In genomic region chr11:96320688-96321087, GRCm38 (mm10) we compare ENCODE assay signal across 15 mouse cellular contexts. TPM values are rescaled to one million over a fixed set of nuclear protein-coding genes. Genes with fewer than 3 reads are reported as not detected.
DNase-seq lines count a peak whose midpoint lies in the region; ATAC-seq lines count a peak whose summit lies in the region.
"Had no signal": no experiment of that assay in that cellular context is flagged by ENCODE, and none has a peak within 500 bp of the region (broad histone marks: within the 10 kb centered on the region; RNA-seq: fewer than 3 reads in every experiment).

No protein-coding gene starts in this region.

- peaks cover 94% of the 10 kb centered on the region for H3K27me3 ChIP-seq in heart, embryonic 16.5 days (ENCODE audit: control insufficient read depth, insufficient read depth, low read length)
- peaks cover 95% of the 10 kb centered on the region for H3K27me3 ChIP-seq in hindbrain, embryonic 12.5 days
- no peaks in the 10 kb centered on the region for H3K27me3 ChIP-seq in kidney, embryonic 14.5 days (ENCODE audit: control insufficient read depth, insufficient read depth, low read length)
- no peaks in the 10 kb centered on the region for H3K27me3 ChIP-seq in neural tube, embryonic 11.5 days (ENCODE audit: control insufficient read depth, insufficient read depth, low read length)

- no peaks in the 10 kb centered on the region for H3K9me3 ChIP-seq in heart, embryonic 16.5 days (replicated peaks; ENCODE audit: control insufficient read depth, low read length)
- no peaks in the 10 kb centered on the region for H3K9me3 ChIP-seq in hindbrain, embryonic 12.5 days (replicated peaks)
- H3K9me3 ChIP-seq in kidney, embryonic 14.5 days (ENCODE audit: control insufficient read depth, low read length), result no peaks in the 10 kb centered on the region
- H3K9me3 ChIP-seq in neural tube, embryonic 11.5 days (ENCODE audit: control insufficient read depth, low read length), result no peaks in the 10 kb centered on the region
- H3K9me3 ChIP-seq: forebrain, embryonic 15.5 days had no signal

- H3K4me1 ChIP-seq in heart, embryonic 16.5 days (ENCODE audit: control insufficient read depth, insufficient read depth, low read length), result no peaks in the 10 kb centered on the region
- 0 out of 2 replicates have a peak, but pooled peaks cover 7% of the 10 kb centered on the region for H3K4me1 ChIP-seq in hindbrain, embryonic 12.5 days
- H3K4me1 ChIP-seq in kidney, embryonic 14.5 days (ENCODE audit: control insufficient read depth, insufficient read depth, low read length), result peaks cover 66% of the 10 kb centered on the region
- peaks cover 28% of the 10 kb centered on the region for H3K4me1 ChIP-seq in neural tube, embryonic 11.5 days (ENCODE audit: control insufficient read depth, insufficient read depth, low read length)

- 22% methylated on average over 17 of the region's 17 CpGs for WGBS in heart, embryonic 16.5 days
- WGBS in hindbrain, embryonic 12.5 days, result under 1% methylated on average over 17 of the region's 17 CpGs
- WGBS in kidney, embryonic 14.5 days, result 11% methylated on average over 17 of the region's 17 CpGs
- WGBS in neural tube, embryonic 11.5 days, result under 1% methylated on average over 17 of the region's 17 CpGs

- peak overlapping the region; percentile 13; the same call in 1 of the 2 replicates for H3K4me2 ChIP-seq in heart, embryonic 16.5 days (ENCODE audit: low read depth, low read length)
- peak overlapping the region; percentile 62 for H3K4me2 ChIP-seq in hindbrain, embryonic 12.5 days (replicated peaks)
- H3K4me2 ChIP-seq in kidney, embryonic 14.5 days (replicated peaks; ENCODE audit: low read depth, low read length), result peak overlapping the region; percentile 95
- H3K4me2 ChIP-seq in neural tube, embryonic 11.5 days (ENCODE audit: low read depth), result peak overlapping the region; percentile 100
- H3K4me2 ChIP-seq: forebrain, embryonic 15.5 days had no signal

- peak overlapping the region; percentile 5; the same call in 1 of the 2 replicates for H3K4me3 ChIP-seq in heart, embryonic 16.5 days (ENCODE audit: low read length)
- peak overlapping the region; percentile 42 for H3K4me3 ChIP-seq in hindbrain, embryonic 12.5 days
- H3K4me3 ChIP-seq in kidney, embryonic 14.5 days (ENCODE audit: low read length), result peak overlapping the region; percentile 53
- peak overlapping the region; percentile 96 for H3K4me3 ChIP-seq in neural tube, embryonic 11.5 days (ENCODE audit: low read depth, low read length)
- H3K4me3 ChIP-seq: forebrain, embryonic 15.5 days; left cerebral cortex, adult 2 months had no signal

- no peak for ATAC-seq in heart, embryonic 16.5 days (replicated peaks; ENCODE audit: extremely low read depth, insufficient read depth, low FRiP score)
- no peak for ATAC-seq in hindbrain, embryonic 12.5 days (ENCODE audit: low FRiP score)
- ATAC-seq in kidney, embryonic 14.5 days (ENCODE audit: low FRiP score, low TSS enrichment), result no peak
- ATAC-seq in neural tube, embryonic 11.5 days (ENCODE audit: insufficient read depth, low FRiP score, low TSS enrichment), result no peak
- ATAC-seq: forebrain, embryonic 15.5 days had no signal

- H3K36me3 ChIP-seq in heart, embryonic 16.5 days (ENCODE audit: control insufficient read depth, insufficient read depth), result no peaks in the 10 kb centered on the region
- no peaks in the 10 kb centered on the region for H3K36me3 ChIP-seq in hindbrain, embryonic 12.5 days
- H3K36me3 ChIP-seq in kidney, embryonic 14.5 days (ENCODE audit: control insufficient read depth, insufficient read depth, low read length), result peaks cover 15% of the 10 kb centered on the region
- H3K36me3 ChIP-seq in neural tube, embryonic 11.5 days (ENCODE audit: control insufficient read depth, insufficient read depth, low read length), result peaks cover 2% of the 10 kb centered on the region; the same call in 1 of the 2 replicates
- H3K36me3 ChIP-seq: forebrain, embryonic 15.5 days had no signal

- no peak for DNase-seq in heart, adult 11 months
- DNase-seq in neural tube, embryonic 11.5 days (ENCODE audit: low spot score), result peak; percentile 66
- no peak for DNase-seq in testis, postnatal 10 days (ENCODE audit: low spot score)
- no peak for DNase-seq in gastrocnemius, postnatal 10 days
- no peak for DNase-seq in cerebellum, postnatal 25 days
- DNase-seq: embryo, embryonic 11 days; spleen, adult 18-20 months had no signal

- H3K27ac ChIP-seq in heart, embryonic 16.5 days (ENCODE audit: low read length), result no peak overlapping the region
- peak overlapping the region; percentile 95 for H3K27ac ChIP-seq in hindbrain, embryonic 12.5 days
- H3K27ac ChIP-seq in kidney, embryonic 14.5 days (ENCODE audit: low read depth, low read length), result peak overlapping the region; percentile 100
- peak overlapping the region; percentile 100 for H3K27ac ChIP-seq in neural tube, embryonic 11.5 days (ENCODE audit: low read depth, low read length)
- H3K27ac ChIP-seq: forebrain, embryonic 15.5 days; left cerebral cortex, adult 2 months had no signal

- no peak overlapping the region for H3K9ac ChIP-seq in heart, embryonic 16.5 days (ENCODE audit: low read length)
- peak overlapping the region; percentile 81 for H3K9ac ChIP-seq in hindbrain, embryonic 12.5 days
- peak overlapping the region; percentile 99 for H3K9ac ChIP-seq in kidney, embryonic 14.5 days (ENCODE audit: low read depth, low read length)
- H3K9ac ChIP-seq in neural tube, embryonic 11.5 days (ENCODE audit: low read length), result peak overlapping the region; percentile 100
- H3K9ac ChIP-seq: forebrain, embryonic 15.5 days had no signal

RNA-seq across cellular contexts. Expression of gene Hoxb3, which starts 2.4 kb away (rescaled TPM):
- 0.24 and 0.79 TPM in 2 replicates for polyA plus RNA-seq in heart, embryonic 16.5 days (2015; fragmentation: Nextera tagmentation; extraction: Ambion mirVana)
- 15.3 and 19.3 TPM in 2 replicates for polyA plus RNA-seq in hindbrain, embryonic 12.5 days (2016; fragmentation: Nextera tagmentation; extraction: Ambion mirVana)
- polyA plus RNA-seq in kidney, embryonic 14.5 days (2014; fragmentation: Nextera tagmentation; extraction: Ambion mirVana), result 8.2 and 8.6 TPM in 2 replicates
- 10.3 and 14.2 TPM in 2 replicates for polyA plus RNA-seq in neural tube, embryonic 11.5 days (2014; fragmentation: Nextera tagmentation; extraction: Ambion mirVana)
- 1 to 10 TPM in 1 of 2 experiments, under 1 TPM in 1; 0.89 to 1.6 TPM for total RNA-seq in gastrocnemius, postnatal 10 days (2021)
- total RNA-seq: left cerebral cortex, adult 2 months had no signal
- polyA plus RNA-seq: forebrain, embryonic 15.5 days had no signal

RNA-seq across cellular contexts. Expression of gene Hoxb4, which starts 2.6 kb away (rescaled TPM):
- 0.28 and 0.32 TPM in 2 replicates for polyA plus RNA-seq in heart, embryonic 16.5 days (2015; fragmentation: Nextera tagmentation; extraction: Ambion mirVana)
- polyA plus RNA-seq in hindbrain, embryonic 12.5 days (2016; fragmentation: Nextera tagmentation; extraction: Ambion mirVana), result 7.7 and 8.1 TPM in 2 replicates
- 4.2 and 8.6 TPM in 2 replicates for polyA plus RNA-seq in kidney, embryonic 14.5 days (2014; fragmentation: Nextera tagmentation; extraction: Ambion mirVana)
- 3.1 and 3.8 TPM in 2 replicates for polyA plus RNA-seq in neural tube, embryonic 11.5 days (2014; fragmentation: Nextera tagmentation; extraction: Ambion mirVana)
- 1 to 10 TPM in 1 of 2 experiments, under 1 TPM in 1; 0.45 to 1.1 TPM for total RNA-seq in gastrocnemius, postnatal 10 days (2021)
- total RNA-seq: left cerebral cortex, adult 2 months had no signal
- polyA plus RNA-seq: forebrain, embryonic 15.5 days had no signal

RNA-seq across cellular contexts. Expression of gene Hoxb5, which starts 17.6 kb away (rescaled TPM):
- polyA plus RNA-seq in heart, embryonic 16.5 days (2015; fragmentation: Nextera tagmentation; extraction: Ambion mirVana), result 0.76 and 2.8 TPM in 2 replicates
- 74.3 and 126 TPM in 2 replicates for polyA plus RNA-seq in hindbrain, embryonic 12.5 days (2016; fragmentation: Nextera tagmentation; extraction: Ambion mirVana)
- 22.1 and 24.3 TPM in 2 replicates for polyA plus RNA-seq in kidney, embryonic 14.5 days (2014; fragmentation: Nextera tagmentation; extraction: Ambion mirVana)
- 49.0 and 49.1 TPM in 2 replicates for polyA plus RNA-seq in neural tube, embryonic 11.5 days (2014; fragmentation: Nextera tagmentation; extraction: Ambion mirVana)
- 1 to 10 TPM in 1 of 2 experiments, under 1 TPM in 1; 0.89 to 1.3 TPM for total RNA-seq in gastrocnemius, postnatal 10 days (2021)
- total RNA-seq: left cerebral cortex, adult 2 months; megakaryocyte, adult 5-6 weeks; neutrophil, adult 5-6 weeks had no signal
- polyA plus RNA-seq: forebrain, embryonic 15.5 days had no signal

RNA-seq across cellular contexts. Expression of gene Hoxb6, which starts 28.4 kb away (rescaled TPM):
- polyA plus RNA-seq in heart, embryonic 16.5 days (2015; fragmentation: Nextera tagmentation; extraction: Ambion mirVana), result 0.51 TPM in 1 of 2 replicates, not detected in the other
- 60.0 and 64.5 TPM in 2 replicates for polyA plus RNA-seq in hindbrain, embryonic 12.5 days (2016; fragmentation: Nextera tagmentation; extraction: Ambion mirVana)
- 44.1 and 53.1 TPM in 2 replicates for polyA plus RNA-seq in kidney, embryonic 14.5 days (2014; fragmentation: Nextera tagmentation; extraction: Ambion mirVana)
- 81.4 and 87.2 TPM in 2 replicates for polyA plus RNA-seq in neural tube, embryonic 11.5 days (2014; fragmentation: Nextera tagmentation; extraction: Ambion mirVana)
- 1 to 10 TPM in 1 of 2 experiments, under 1 TPM in 1; 0.56 to 2.0 TPM for total RNA-seq in gastrocnemius, postnatal 10 days (2021)
- total RNA-seq: left cerebral cortex, adult 2 months; megakaryocyte, adult 5-6 weeks; neutrophil, adult 5-6 weeks had no signal
- polyA plus RNA-seq: forebrain, embryonic 15.5 days; heart, postnatal 0 days had no signal

RNA-seq across cellular contexts. Expression of gene Hoxb2, which starts 29.6 kb away (rescaled TPM):
- polyA plus RNA-seq in heart, embryonic 16.5 days (2015; fragmentation: Nextera tagmentation; extraction: Ambion mirVana), result 2.5 and 3.1 TPM in 2 replicates
- 58.2 and 73.9 TPM in 2 replicates for polyA plus RNA-seq in hindbrain, embryonic 12.5 days (2016; fragmentation: Nextera tagmentation; extraction: Ambion mirVana)
- polyA plus RNA-seq in kidney, embryonic 14.5 days (2014; fragmentation: Nextera tagmentation; extraction: Ambion mirVana), result 49.9 and 67.2 TPM in 2 replicates
- polyA plus RNA-seq in neural tube, embryonic 11.5 days (2014; fragmentation: Nextera tagmentation; extraction: Ambion mirVana), result 88.2 and 89.0 TPM in 2 replicates
- 1 to 10 TPM in 1 of 2 experiments, under 1 TPM in 1; 0.66 to 1.3 TPM for total RNA-seq in gastrocnemius, postnatal 10 days (2021)
- total RNA-seq: left cerebral cortex, adult 2 months; megakaryocyte, adult 5-6 weeks; neutrophil, adult 5-6 weeks had no signal
- polyA plus RNA-seq: forebrain, embryonic 15.5 days had no signal

Comparison
In these comparisons a context has a peak if more than half of its experiments do, and no peak if none do; other contexts are left out.
1. H3K4me2 ChIP-seq: peak in every context shown above with its lines; median percentile 100 in neural tube, embryonic 11.5 days; 95 in kidney, embryonic 14.5 days; 62 in hindbrain, embryonic 12.5 days; 13 in heart, embryonic 16.5 days.
2. H3K4me3 ChIP-seq: peak in every context shown above with its lines; median percentile 96 in neural tube, embryonic 11.5 days; 53 in kidney, embryonic 14.5 days; 42 in hindbrain, embryonic 12.5 days; 5 in heart, embryonic 16.5 days.